Mouse (Mus musculus): ENCODE measurements around the gene Ablim1.

- no peak for TF ChIP-seq CTCF (IDR thresholded peaks at IDR 0.05; ENCODE audit: low read depth)
- TF ChIP-seq EP300 (IDR thresholded peaks at IDR 0.05; ENCODE audit: low read depth), result no peak
These were observed 159.4 kb downstream of the Ablim1 start for GRCm38 (mm10) chr19:57155121-57155884.
